Mouse (Mus musculus) activated CD4-positive, CD25-positive, alpha-beta regulatory T cell, adult 4 months (primary cell): ENCODE measurements around the gene Gm20388. TPM values are rescaled to one million over a fixed set of nuclear protein-coding genes. Genes with fewer than 3 reads are reported as not detected.

Experiments
- ATAC-seq: one replicate; pipeline ENCODE4 v1.8.0; 2017
- polyA plus RNA-seq, 2 experiments: library from polyadenylated mRNA; unstranded; fragments of 100-300 nt; shearing (Covaris generic); gene quantifications; one replicate each; pipeline ENCODE4 v1.2.1; 2017

Gene Gm20388
- polyA plus RNA-seq, 2 experiments from 2014 or later, result 9.9 to 12.3 TPM

DNA sequence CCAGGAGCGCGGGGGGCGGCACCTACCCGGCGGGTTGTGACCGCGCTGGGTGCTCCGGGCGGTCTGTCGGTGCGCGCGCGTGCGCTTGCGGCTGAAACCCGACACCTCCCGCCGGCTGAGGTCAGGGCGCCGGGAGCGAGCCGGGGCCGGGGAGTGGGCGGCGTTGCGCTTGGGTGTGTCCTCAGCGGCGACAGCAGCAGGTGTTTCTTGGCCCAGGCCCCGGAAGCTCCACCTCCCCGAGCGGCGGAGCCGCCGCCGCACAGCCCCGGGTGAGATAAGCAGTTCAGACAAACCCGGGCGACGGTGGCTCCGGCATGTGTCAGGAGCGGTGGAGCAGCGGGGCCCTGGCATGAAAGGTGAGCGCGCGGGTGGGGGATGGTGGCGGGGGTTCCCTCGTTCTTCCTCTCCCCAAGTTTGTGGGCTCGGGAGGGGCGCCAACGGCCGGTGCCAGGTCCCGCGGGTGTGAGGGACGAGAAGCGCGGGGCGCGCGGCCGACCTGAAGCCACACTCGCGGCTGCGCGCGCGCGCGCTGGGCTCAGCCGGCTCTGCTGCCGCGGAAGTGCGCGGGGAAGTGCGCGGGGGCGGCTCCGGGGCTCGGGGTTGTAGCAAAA lies 626.7 kb downstream of the Gm20388 start:
- peak; percentile 57 for ATAC-seq

- ATAC-seq, result no peak
Measured at GRCm38 (mm10) chr8:120537818-120538396, 627.3 kb downstream of the Gm20388 start.

DNA sequence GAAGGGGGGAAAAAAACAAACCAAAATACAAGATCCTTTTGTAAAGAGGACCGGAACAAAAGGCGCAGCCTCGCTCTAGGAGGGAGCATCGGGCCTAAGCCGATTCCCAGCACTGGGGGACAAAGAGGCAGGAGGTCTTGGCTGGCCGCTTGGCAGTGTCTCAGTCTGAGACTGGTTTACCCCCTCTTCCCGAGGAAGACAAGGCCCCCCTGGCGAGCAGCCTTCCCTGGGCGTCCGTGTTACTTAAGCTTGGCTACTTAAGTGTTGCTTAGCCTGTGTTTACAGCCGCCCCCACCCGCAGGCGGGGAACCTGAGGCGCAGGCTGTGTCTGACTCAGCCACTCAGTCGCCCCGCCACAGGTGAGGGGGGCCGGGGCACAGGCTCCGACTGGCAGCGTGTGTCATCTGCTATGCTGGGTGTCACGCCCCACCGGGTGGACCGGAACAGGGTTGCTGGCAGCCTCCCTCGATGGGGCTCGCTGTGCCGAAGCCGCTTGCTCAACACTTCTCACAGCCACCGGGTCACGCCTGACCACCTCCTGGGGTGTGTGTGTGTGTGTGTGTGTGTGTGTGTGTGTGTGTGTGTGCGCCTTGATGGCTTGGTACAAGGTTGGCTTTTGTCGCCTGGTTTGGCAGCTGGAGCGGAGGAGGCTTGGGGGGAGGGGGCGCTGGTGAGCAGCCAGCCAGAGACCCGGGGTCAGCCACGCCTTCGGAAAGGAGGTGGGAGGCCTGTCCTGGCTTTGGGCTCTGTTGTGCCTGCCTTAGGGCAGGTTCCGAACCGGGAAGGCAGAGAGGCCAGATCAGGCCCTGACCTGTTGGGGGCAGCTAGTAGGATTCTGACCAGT lies 628.0 kb downstream of the Gm20388 start:
- ATAC-seq, result peak; percentile 80

- no peak for ATAC-seq
Measured at GRCm38 (mm10) chr8:120539381-120539774, 628.7 kb downstream of the Gm20388 start.

- no peak for ATAC-seq
Measured at GRCm38 (mm10) chr8:120539775-120540625, 629.4 kb downstream of the Gm20388 start.

DNA sequence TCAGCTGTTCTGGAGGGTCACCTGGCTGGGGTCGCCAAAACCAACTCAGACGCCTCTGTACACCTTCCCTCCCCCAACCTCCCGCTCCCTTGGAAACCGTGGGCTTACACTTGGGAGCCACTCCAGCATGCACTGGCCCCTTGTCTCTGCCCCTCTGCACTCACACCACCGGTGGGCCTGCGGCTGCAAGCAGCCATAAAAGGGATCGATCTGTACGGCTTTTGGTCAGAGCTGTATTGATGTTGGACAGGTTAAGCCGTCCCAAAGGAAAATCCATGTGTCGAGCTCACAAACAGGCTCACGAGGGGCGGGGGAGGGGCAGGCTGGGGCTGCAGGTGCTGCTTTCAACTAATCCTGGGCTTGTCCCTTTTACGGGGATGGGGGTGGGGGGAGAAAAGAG lies 632.4 kb downstream of the Gm20388 start:
- ATAC-seq, result no peak

- ATAC-seq, result no peak
Measured at GRCm38 (mm10) chr8:120543416-120544055, 632.9 kb downstream of the Gm20388 start.

DNA sequence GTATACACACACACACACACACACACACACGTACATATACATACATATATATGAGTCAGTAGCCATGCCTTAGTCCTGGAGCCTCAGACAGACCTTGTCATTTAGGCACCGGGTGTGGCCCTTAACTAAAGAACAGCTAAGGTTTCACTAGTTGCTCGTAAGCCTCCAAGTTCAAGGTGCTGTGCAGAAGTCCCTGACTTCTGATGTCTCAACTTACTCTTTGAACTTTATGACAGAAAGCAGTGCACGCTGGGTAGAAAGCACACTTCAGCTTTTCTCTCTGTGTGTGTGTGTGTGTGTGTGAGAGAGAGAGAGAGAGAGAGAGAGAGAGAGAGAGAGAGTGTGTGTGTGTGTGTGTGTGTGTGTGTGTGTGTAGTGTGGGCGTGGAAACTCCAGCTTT lies 633.5 kb downstream of the Gm20388 start:
- ATAC-seq, result peak; percentile 73

DNA sequence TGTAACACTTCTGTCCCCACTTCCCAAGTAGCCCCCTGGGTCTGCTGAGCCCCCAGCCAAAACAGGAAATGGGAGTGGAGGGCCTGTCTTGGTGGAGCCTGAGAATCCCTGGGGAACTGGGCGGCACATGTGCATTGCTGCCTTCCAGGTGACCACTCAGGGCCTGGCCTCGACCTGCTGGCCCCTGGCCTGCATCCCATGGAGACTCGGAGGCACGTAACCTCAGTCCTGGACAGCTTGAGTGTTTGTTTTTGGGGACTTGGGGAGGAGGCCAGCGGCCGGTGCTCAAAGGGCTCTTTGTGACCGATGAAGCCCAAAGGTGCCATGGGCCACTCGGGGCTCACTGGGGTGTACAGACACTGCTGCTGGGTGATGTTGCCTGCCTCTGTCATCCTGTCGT lies 636.9 kb downstream of the Gm20388 start:
- ATAC-seq, result no peak

- ATAC-seq, result no peak
Measured at GRCm38 (mm10) chr8:120548313-120548761, 637.7 kb downstream of the Gm20388 start.

- ATAC-seq, result no peak
Measured at GRCm38 (mm10) chr8:120549321-120549921, 638.8 kb downstream of the Gm20388 start.

DNA sequence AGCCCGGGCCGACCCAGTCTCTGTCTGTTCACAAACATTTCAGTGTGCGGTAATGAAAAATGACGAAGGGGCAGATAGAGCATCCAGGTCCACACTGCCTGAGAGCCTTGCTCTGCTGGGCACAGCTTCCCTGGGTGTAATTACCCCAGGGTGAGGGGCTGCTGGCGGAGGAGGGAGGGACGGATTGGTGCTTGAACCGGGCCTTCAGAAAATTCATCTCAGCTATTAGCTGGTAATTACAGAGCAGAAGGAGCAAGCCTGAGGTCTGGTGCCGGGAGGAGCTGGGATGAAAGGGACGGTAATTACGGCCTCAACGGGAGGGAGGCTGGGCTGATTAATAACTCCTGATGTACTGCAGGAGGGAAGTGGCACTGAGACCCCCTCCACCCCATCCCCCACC lies 639.3 kb downstream of the Gm20388 start:
- no peak for ATAC-seq

DNA sequence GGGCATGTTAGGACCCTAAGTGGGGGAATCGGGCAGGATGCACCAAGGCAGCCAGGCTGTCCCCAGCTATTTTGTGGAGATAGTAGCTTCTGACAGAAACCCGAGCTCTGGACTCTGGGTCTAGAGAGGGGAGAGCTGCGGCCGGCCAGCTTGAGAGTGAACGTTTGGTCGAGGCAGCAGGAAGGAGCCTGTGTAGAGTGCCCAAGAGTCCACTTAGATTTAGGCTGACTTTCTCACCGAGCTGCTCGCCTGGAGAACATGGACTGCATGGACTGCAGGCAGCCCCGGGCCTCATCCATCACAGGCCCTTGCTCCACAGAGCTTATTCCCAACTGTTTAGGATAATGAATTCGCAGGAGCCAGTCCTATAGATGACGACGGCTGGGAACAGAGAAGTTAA lies 639.8 kb downstream of the Gm20388 start:
- no peak for ATAC-seq

DNA sequence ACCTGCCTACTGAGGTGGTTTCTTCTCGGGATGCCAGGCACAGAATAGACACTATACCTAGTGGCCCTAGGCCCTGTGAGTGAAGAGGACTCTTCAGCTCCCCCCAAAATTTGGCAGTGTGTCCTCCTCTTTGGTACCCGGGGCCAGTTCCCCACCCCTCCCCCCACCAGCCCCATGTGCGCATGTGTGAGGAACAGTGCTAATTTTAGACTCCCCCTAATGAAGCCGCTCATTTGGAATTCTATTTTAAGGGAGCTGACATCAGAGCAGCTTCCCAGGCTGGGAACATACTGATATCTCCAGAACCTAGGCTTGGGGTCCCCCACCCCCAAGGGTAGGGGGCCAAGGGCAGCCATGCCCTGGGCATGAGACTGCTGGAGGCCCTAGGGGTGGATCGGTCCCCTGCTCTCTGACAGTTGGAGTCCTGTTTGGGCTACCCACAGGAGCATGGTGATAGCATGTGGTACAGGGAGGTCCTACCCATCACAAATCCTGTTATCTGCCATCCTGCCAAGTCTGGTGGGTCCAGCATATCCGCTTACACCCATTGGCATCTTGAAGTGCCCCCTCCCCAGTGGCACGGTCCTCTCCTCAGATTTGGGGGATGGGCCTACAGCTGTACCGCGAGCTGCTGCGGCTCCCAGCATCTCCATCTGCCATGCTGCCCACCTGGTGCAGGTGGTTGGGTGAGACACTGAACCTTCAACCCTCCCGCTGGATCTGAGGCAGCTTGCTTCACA lies 640.5 kb downstream of the Gm20388 start:
- ATAC-seq, result no peak

DNA sequence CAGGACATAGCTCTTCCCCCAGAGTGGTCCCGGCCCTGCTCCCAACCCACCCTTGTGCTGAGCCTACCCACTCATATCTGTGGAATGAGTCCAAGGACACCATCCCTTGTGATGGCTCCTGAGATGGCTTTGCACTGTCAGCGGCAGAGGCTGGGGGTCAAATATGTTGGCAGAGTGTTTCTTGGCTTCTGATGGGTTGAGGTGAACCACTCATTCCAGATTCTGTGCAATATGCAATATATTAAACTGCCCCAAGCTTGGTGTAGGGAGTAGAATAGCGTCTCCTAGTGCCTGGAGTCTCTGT lies 641.0 kb downstream of the Gm20388 start:
- ATAC-seq, result no peak

GRCm38 (mm10) chr8:120552509-120552908 lies 641.9 kb downstream of the Gm20388 start:
- no peak for ATAC-seq

DNA sequence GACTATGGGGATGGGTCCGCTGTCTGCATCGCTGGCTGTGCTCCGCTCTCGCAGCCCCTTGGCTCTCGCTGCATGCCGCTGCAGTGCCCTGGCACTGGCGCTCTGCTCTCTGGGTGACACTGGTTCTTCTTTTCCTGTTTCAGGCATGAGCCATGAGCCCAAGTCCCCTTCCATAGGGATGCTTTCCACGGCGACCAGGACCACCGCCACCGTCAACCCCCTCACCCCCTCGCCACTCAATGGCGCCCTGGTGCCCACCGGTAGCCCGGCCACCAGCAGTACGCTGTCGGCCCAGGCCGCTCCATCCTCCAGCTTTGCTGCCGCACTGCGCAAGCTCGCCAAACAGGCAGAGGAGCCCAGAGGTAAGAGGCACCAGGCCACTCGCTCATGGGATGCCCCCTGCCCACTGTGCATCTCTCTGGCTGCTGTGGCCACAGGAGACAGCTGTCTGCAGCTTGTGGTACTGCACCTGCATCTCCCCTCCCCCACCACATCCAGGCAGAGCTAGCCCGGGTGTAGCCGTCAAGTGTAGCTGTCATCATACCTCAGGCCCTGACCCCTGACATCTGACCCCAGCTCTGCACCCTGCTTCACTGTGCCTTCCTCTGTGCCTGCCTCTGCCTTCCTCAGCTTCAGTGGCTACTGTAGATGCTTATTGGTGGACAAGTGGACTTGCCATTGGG lies 642.9 kb downstream of the Gm20388 start:
- ATAC-seq, result no peak

DNA sequence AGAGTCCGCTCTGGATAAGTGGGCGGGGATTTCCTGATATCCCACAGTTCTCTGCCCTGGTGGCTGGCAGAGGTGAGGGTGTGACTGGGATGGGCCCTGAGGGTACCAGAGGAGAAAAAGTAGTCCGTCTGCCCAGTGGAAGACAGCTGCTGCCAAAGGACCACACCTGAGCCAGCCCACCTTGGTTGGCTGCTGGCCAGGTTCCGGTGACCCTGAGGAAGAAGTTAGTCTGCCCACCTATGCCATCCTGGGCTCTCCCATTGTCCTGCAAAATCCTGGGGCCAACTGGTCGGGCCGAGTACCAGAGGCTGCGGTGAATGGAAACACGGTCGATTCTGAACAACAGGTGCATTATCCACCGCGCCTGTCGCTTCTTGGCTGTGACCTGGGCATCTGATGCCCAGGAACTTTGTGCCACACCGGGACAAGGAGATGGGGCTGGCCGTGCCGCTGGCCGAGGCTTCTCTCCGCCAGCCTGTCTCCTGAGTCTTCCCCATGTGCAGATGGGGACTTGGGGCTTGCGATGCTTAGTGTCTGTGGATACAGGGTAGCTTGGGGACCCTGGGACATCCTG lies 643.9 kb downstream of the Gm20388 start:
- ATAC-seq, result no peak

DNA sequence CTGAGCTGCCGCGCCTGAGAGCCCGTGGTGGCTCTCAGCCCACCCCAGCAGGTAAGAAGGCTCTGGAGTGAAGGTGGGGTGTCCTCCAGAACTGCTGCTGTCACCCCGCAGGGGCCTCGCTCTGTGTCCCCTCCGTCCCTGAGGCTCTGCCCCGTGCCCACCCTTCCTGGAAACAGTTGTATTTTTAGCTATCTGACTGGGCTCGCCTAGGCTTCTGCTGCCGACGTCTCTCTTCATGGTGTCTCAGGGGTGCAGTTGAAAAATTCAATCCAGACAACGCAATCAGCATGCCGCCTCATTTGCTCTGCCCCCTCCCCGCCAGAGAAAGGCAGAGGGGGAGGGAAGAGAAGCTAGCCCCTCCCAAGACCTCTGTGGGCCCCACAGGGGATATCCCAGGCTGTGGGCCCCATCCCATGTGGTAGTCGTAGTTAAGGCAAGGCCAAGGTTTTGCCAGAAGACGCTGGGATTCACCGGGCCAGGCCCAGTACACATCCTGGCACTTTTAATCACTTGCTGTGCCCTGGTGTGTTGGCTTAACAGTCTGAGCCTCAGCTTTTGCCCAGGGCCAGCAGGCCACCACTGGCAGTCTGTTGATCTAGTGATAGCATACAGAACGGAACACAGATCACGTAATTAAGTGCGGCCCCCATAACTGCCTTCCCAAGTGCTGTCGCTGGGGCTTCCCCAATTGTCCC lies 645.7 kb downstream of the Gm20388 start:
- no peak for ATAC-seq
